Mouse (Mus musculus): ENCODE measurements at regions not wholly inside any gene's neighbourhood (a gene's known extent, or its start where the extent isn't known, plus 50 kb on each side); places are given as distances from the start of the nearest gene placed in this dataset.

DNA sequence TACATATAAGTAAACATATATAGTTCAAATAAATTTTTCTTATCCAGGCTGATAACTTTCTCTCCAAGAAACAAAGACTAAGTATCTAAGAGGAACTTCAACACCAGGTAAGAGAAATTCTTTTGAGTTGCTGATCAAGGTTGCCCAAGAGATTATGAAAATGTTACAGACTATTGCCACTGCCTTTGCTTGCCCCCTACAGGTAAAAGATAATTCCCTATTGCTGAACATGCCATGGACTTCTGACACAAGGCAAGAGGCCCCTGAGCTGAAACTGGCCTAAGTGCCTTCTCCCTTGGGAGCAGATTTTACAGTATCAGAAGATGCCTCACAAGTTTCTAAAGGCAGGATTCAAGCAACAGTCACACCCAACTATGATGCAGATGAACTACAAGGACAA lies 2914.2 kb upstream of the Gm6569 start:
- DNase-seq (ENCODE audit: low spot score in 2 of 2), result no peak

DNA sequence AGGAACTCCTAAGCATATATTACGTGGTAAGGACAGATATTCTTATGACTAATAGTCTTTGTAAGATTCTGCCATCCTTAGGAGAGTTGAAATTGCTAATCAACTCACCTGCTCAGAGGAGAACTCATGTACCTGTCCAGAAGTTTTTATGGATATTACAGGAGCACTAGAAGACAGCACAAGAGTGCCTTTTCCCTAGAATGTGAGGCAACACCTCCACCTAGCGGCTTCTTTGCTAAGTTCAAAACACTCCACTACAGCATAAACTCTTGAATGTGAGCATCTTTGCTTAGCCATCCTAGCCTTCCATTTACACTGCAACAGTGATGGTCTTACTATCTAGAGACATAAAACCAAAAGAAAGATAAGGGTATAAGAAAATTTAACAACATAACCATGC lies 2913.5 kb upstream of the Gm6569 start:
- DNase-seq (ENCODE audit: low spot score in 2 of 2), result peak; percentile 79 to 81

Data from layer of hippocampus, postnatal 10 days (tissue).